In genomic region chr12:100907598-100908297, GRCm38 (mm10) we compare ENCODE assay signal across 8 mouse cellular contexts. TPM values are rescaled to one million over a fixed set of nuclear protein-coding genes. Genes with fewer than 3 reads are reported as not detected.
DNase-seq lines count a peak whose midpoint lies in the region; ATAC-seq lines count a peak whose summit lies in the region.

Gene Gpr68, minus strand, starts transcription at chr12:100908198.

- DNase-seq in left cerebral cortex, adult 18-20 months (ENCODE audit: low spot score in 2 of 2) = peak in 1 of 2 experiments; percentile 30
- no peak for DNase-seq in left cerebral cortex, adult 9 months (ENCODE audit: low spot score in 2 of 2)
- peak; percentile 49 for DNase-seq in adrenal gland, postnatal 25 days
- DNase-seq in liver, embryonic 13.5 days = no peak
- DNase-seq in retina, postnatal 1 day = peak; percentile 75

- no peaks in the 10 kb centered on the region for H3K36me3 ChIP-seq in embryonic facial prominence, embryonic 15.5 days
- no peaks in the 10 kb centered on the region for H3K36me3 ChIP-seq in hindbrain, embryonic 16.5 days (ENCODE audit: control insufficient read depth, insufficient read depth, low read length)
- peaks cover 8% of the 10 kb centered on the region for H3K36me3 ChIP-seq in liver, embryonic 13.5 days

- no peak within 1 kb of the TSS for H3K27ac ChIP-seq in embryonic facial prominence, embryonic 15.5 days (replicated peaks)
- no peak within 1 kb of the TSS for H3K27ac ChIP-seq in hindbrain, embryonic 16.5 days (ENCODE audit: low read depth, low read length)
- H3K27ac ChIP-seq in liver, embryonic 13.5 days = no peak within 1 kb of the TSS

- no peak for ATAC-seq in embryonic facial prominence, embryonic 15.5 days (ENCODE audit: insufficient number of reproducible peaks, low FRiP score, low TSS enrichment, low read depth)
- peak; percentile 83 for ATAC-seq in hindbrain, embryonic 16.5 days
- no peak for ATAC-seq in liver, embryonic 13.5 days (ENCODE audit: low read depth)
- ATAC-seq in erythroblast, adult 5-6 weeks (replicated peaks; ENCODE audit: low FRiP score, poor library complexity, severe bottlenecking) = no peak

- peak within 1 kb of the TSS; percentile 79 for H3K4me2 ChIP-seq in embryonic facial prominence, embryonic 15.5 days (replicated peaks)
- H3K4me2 ChIP-seq in hindbrain, embryonic 16.5 days (ENCODE audit: low read length) = peak within 1 kb of the TSS; percentile 82
- H3K4me2 ChIP-seq in liver, embryonic 13.5 days = peak within 1 kb of the TSS; percentile 55

- peak within 1 kb of the TSS; percentile 38 for H3K4me3 ChIP-seq in embryonic facial prominence, embryonic 15.5 days (replicated peaks)
- peak within 1 kb of the TSS; percentile 50 for H3K4me3 ChIP-seq in hindbrain, embryonic 16.5 days (ENCODE audit: low read length)
- peak within 1 kb of the TSS; percentile 35; the same call in 1 of the 2 replicates for H3K4me3 ChIP-seq in liver, embryonic 13.5 days (replicated peaks)

- 6% methylated on average over 39 of the region's 39 CpGs for WGBS in embryonic facial prominence, embryonic 15.5 days
- 4% methylated on average over 39 of the region's 39 CpGs for WGBS in hindbrain, embryonic 16.5 days
- WGBS in liver, embryonic 13.5 days (ENCODE audit: insufficient replicate concordance) = 8% methylated on average over 39 of the region's 39 CpGs

- peaks cover 27% of the 10 kb centered on the region for H3K27me3 ChIP-seq in embryonic facial prominence, embryonic 15.5 days
- no peaks in the 10 kb centered on the region for H3K27me3 ChIP-seq in hindbrain, embryonic 16.5 days (replicated peaks; ENCODE audit: control insufficient read depth, insufficient read depth, low read length)
- peaks cover 41% of the 10 kb centered on the region for H3K27me3 ChIP-seq in liver, embryonic 13.5 days

- H3K4me1 ChIP-seq in embryonic facial prominence, embryonic 15.5 days = peaks cover 13% of the 10 kb centered on the region
- peaks cover 3% of the 10 kb centered on the region; the same call in 1 of the 2 replicates for H3K4me1 ChIP-seq in hindbrain, embryonic 16.5 days (ENCODE audit: control insufficient read depth, insufficient read depth, low read depth, low read length)
- H3K4me1 ChIP-seq in liver, embryonic 13.5 days (replicated peaks) = peaks cover 6% of the 10 kb centered on the region; the same call in 1 of the 2 replicates

- H3K9ac ChIP-seq in embryonic facial prominence, embryonic 15.5 days = peak within 1 kb of the TSS; percentile 21; the same call in 1 of the 2 replicates
- H3K9ac ChIP-seq in hindbrain, embryonic 16.5 days (ENCODE audit: low read depth, low read length) = peak within 1 kb of the TSS; percentile 69
- no peak within 1 kb of the TSS for H3K9ac ChIP-seq in liver, embryonic 13.5 days

- no peaks in the 10 kb centered on the region for H3K9me3 ChIP-seq in embryonic facial prominence, embryonic 15.5 days (replicated peaks)
- no peaks in the 10 kb centered on the region for H3K9me3 ChIP-seq in hindbrain, embryonic 16.5 days (ENCODE audit: control insufficient read depth, low read length)
- no peaks in the 10 kb centered on the region for H3K9me3 ChIP-seq in liver, embryonic 13.5 days (replicated peaks)

RNA-seq across cellular contexts. Expression of gene Gpr68, which starts in this region (rescaled TPM):
- total RNA-seq in left cerebral cortex, adult 18-20 months (2021) = 10 to 100 TPM; 18.0 to 19.0 TPM
- 1.00 and 1.6 TPM in 2 replicates for total RNA-seq in adrenal gland, postnatal 25 days (2021)
- 0.65 and 0.98 TPM in 2 replicates for polyA plus RNA-seq in embryonic facial prominence, embryonic 15.5 days (2015; fragmentation: Nextera tagmentation; extraction: Ambion mirVana)
- 6.3 and 6.8 TPM in 2 replicates for polyA plus RNA-seq in hindbrain, embryonic 16.5 days (2015; fragmentation: Nextera tagmentation; extraction: Ambion mirVana)
- polyA plus RNA-seq in liver, embryonic 13.5 days (2015; fragmentation: Nextera tagmentation; extraction: Ambion mirVana) = 0.07 and 0.08 TPM in 2 replicates
- total RNA-seq in erythroblast, adult 5-6 weeks (2015; ENCODE audit: low replicate concordance) = not detected in 2 replicates
- not detected in 2 replicates for total RNA-seq in erythroblast, adult 5-6 weeks (2017; ENCODE audit: low replicate concordance)

Comparison
In these comparisons a context has a peak if more than half of its experiments do, and no peak if none do; other contexts are left out.
1. DNase-seq: peak in adrenal gland, postnatal 25 days (single experiment) and retina, postnatal 1 day (single experiment); none in left cerebral cortex, adult 9 months (0 of 2) and liver, embryonic 13.5 days (single experiment).
2. Peak in every context shown above with its lines, with median percentiles within 50 percentile points of each other: H3K4me2 ChIP-seq and H3K4me3 ChIP-seq.